Mouse (Mus musculus): ENCODE measurements at regions not wholly inside any gene's neighbourhood (a gene's known extent, or its start where the extent isn't known, plus 50 kb on each side); places are given as distances from the start of the nearest gene placed in this dataset.

DNA sequence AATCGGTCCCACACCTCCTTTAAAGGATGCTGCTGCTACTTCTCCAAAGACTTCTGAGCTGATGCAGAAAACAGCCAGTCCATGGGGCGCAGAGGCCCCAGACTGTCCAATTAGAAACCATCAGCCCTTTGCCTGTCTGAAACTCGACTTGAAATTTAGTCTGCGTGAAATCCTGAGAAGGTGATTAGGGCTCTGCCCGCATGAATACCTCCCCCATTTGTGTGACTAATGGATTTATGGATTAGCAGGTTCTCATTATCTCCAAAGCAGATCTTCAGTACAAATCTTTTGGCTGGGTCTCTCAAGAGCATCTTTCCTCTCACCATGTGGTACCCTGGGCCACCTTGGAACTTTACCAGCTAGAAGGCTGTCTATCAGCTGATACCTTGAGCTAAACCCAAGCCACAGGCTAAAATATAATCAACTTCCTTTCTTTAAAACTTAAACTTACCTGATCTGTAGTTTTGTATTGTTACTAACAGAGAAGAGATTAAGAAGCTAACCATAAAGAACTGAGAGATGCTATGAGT, 72.1 kb upstream of the Shb start:
- TF ChIP-seq POLR2A (IDR thresholded peaks at IDR 0.05; ENCODE audit: borderline replicate concordance, extremely low read depth, insufficient read depth, insufficient read length, poor library complexity, severe bottlenecking) = no peak
- no peak for TF ChIP-seq CTCF (IDR thresholded peaks at IDR 0.05; ENCODE audit: borderline replicate concordance, extremely low read depth, insufficient read depth, insufficient read length)

All from brain, embryonic 14.5 days (tissue).